Mouse (Mus musculus) cerebellum, postnatal 4 days (tissue): ENCODE results near the gene Cx3cr1.

ENCODE experiments used
- DNase-seq, 2 experiments: peaks; one replicate each; pipeline ENCODE4 v3.0.0; 2022; ENCODE audit warnings: low spot score in 2 of 2, mixed read lengths in 1 of 2

Gene Cx3cr1

DNA sequence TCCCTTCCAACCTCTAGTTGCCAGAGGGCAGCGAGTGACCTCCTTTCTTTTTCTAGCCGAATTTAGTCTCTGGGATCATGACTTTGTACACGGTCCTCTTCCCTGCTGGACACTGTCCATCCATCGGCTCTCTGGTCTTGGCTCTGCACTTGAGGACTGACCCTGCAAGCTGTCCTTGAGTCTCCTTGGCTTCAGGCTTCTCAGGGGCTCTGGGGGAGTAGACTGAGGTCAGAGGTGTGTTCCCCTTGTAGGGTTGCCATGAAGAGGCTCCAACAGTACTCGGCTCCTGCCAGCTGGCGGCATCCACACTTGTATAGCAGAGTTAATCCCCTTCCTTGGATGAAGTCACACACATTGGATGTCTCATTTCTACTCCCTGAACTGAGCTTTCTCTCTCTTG is 70.0 kb downstream of the Cx3cr1 start:
- DNase-seq, result no peak

GRCm38 (mm10) chr9:119998776-119999175 is 70.9 kb downstream of the Cx3cr1 start:
- no peak for DNase-seq

DNA sequence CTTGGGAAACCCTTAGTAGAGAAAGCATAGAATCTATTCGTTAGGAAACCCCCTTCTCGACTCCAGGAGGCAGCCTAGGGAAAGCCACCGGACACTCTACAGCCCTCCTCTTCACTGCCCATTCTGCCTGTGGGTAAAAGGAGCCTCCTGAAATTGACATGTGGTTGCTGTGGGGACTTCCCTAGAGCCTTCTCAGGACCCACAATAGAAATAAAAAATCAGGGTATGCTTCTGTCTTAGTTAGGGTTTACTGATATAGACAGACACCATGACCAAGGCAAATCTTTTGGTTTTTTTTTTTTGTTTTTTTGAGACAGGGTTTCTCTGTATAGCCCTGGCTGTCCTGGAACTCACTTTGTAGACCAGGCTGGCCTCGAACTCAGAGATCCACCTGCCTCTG is 73.6 kb downstream of the Cx3cr1 start:
- no peak for DNase-seq

DNA sequence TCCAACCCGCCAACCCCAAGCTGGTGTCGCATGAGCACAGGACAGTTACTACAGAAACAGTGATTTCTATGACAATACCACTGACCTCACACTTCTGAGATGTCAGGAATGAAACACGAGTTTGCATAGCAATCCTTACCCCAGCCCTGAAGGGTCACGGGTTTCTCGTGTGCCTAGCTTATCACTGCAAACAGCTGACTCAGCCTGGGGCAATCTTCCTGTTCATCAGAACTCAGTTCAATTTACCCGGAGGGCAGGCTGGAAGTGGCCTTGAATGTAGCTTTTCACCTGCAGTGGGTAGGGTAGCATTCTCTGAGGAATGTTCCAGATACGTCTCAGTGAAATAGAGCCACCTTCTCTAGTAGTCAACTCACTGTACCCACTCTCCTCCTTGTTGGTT is 75.5 kb downstream of the Cx3cr1 start:
- no peak for DNase-seq

- no peak for DNase-seq
Observed at GRCm38 (mm10) chr9:119993092-119993844, 76.4 kb downstream of the Cx3cr1 start.

GRCm38 (mm10) chr9:119991310-119991709 is 78.4 kb downstream of the Cx3cr1 start:
- DNase-seq, result no peak

DNA sequence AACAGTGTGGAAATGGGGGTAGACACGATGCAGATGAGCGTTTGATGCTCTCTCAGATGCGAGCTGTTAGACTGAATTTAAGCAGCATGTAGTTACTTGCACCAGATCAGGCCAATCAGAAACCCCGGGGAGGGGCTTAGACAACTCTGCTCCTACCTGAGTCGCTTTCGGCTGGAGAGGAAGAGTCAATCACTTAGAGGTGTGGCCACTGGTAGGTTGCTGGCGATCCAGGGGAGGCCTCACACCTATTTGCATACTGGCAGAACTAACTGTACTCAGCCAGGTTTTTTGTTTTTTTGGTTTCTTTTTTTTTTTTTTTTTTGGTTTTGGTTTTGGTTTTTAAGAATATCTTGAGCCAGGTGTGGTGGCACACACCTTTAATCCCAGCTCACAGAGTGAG is 81.4 kb downstream of the Cx3cr1 start:
- DNase-seq, result no peak

DNA sequence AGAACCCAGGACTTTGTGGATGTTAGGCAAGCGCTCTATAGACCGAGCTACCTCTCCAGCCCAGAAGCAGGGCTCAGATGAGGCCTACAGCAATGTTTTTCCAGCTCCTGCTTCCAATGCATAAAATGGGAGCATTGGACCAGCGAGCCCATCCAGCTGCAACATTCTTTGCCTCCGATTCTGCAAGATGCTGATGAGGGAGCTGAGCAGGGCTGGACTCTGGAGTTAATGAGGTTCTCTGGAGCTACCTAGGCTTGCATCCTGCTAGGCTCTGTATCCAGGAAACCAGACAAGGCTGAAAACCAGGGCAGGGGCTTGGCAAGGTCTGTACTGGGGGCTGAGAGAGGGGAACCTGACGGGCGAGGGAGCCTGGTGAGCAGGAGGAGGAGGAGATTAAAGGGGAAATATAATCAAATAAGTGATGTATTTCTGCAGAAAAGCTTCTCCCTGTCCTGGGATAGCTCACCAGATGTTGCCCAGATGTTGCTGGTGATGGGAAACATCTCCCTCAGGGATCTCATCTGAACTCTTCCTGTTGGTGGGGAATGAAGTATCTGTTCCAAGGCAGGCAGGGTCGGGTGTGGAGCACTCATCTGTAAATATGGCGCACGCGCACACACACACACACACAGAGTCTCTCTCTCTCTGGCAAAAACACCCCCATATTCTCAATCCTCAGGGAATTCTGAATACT is 83.7 kb downstream of the Cx3cr1 start:
- no peak for DNase-seq

DNA sequence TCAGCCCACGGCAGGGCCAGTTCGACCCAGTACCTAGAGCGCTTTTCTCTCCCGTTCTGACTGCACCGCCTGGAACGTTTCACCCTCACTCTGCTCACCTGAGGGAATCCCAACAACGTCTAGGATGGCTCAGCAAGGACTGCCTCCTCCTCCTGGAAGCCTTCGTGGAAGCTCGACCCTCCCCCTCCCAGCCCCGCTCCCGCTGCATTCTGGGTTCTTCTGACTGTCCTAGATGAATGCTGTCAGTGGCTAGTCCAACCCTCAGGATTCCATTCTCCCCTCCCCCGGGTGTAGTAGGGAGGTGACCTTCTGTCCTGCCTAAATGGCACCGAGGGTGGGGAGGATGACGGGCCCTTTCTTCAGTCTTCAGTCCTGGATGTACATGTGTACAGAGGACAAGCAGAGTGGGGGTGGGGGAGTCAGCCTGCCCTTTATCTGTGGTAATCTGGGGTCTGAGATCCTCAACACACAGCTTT is 85.1 kb downstream of the Cx3cr1 start, which contains the start of gene Csrnp1:
Gene Csrnp1 (minus strand): TSS at position 123 of the 476 bp plus-strand sequence.
- no peak for DNase-seq

DNA sequence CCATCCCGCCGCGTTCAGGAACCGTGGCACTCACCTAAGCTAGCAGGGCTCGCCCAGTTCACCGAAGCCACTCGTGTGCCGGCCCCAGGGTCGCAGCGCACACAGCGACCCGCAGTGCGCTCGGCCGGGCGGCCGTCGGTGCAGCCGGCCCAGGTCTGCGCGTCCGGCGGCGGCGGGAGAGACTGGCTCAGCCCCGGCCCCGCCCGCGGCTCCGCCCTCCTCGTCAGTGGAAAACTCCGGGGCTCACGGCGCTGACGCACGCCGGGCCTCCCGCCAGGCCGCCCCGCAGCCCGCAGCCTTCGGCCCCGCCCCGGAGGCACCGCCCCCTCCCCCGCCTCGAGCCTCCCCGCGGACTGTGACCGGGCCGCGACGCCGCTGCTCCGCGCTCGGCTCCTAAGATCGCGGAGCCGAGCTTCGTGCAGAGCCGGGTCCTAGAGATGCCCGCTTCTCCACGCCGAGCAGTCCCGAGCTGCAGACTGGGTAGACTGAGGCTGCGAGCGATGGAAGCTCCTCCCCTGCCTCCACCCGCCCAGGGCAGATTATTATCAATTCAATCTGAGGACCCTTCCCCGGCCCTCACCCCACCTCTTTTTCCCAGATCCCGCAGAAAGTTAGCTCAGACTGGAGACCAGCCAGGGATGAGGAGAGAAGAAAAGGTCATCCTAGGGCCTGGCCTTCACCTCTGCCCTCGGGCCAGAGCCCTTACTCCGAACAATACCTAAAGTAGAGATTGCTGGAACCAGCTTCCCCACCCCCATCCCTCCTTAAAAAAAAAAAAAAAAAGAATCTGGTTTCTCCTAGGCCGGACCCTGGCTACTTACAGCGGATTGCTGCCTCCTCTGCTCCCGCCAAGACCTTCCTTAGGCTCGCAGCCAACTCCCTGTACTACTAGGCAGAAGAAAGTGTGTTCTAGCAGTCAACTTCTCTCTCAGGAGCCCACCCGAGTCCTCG is 85.8 kb downstream of the Cx3cr1 start:
- DNase-seq, result peak; percentile 62 to 63

DNA sequence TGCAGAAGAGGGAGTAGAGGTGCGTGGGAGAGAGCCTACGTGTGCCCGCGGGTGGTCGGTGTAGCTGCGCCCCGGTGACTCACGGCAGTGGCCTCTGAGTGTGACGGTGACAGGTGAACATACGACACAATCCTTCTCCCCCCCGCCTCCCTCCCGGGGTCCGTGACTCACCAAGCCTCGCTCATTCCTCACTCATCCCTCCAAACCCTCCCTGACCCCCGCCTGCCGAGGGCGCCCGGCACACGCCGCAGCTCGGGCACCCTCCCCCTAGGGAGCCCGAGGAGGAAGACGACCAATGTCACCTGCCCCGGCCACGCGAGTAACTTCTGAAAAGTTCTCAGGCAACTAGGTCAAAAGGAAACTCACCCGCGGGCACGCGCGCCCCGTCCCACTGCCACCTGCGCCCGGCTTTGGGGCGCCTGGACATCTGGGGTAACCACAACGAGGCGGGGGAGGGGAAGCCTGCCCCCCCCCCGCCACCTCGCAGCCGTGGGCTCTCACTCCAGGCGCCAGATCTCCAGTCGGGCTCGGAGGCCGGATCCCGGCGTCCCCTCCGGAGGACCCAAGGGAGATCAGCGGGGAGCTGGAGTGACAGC is 86.6 kb downstream of the Cx3cr1 start:
- DNase-seq, result no peak

DNA sequence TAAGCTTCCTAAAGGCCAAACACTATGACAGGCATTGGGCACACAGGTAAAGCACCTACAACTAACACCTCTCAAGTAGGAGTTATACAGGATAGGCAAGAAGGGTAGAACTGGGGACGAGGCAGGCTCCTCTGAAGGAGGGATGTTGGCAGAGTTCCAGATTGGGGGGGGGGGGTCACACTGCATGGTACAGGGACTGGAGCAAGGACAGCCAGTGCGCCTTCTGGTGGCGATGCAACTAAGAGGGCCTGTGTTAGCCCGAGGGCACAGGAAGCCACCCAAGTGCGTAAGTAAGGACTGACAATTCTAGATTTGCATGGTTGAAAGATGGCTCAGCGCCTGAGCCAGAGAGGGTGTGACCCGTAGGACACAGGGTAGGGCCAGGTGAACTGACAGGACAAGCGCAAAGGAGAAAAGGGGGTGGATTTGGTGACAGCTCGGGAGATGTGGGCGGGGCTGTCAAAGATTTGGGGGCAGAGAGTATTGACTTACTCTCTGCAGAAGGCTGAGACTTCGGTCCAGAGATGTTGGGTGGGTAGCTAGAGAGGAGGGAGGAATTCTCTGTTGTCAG is 87.4 kb downstream of the Cx3cr1 start:
- DNase-seq, result peak in 1 of 2 experiments; percentile 46

DNA sequence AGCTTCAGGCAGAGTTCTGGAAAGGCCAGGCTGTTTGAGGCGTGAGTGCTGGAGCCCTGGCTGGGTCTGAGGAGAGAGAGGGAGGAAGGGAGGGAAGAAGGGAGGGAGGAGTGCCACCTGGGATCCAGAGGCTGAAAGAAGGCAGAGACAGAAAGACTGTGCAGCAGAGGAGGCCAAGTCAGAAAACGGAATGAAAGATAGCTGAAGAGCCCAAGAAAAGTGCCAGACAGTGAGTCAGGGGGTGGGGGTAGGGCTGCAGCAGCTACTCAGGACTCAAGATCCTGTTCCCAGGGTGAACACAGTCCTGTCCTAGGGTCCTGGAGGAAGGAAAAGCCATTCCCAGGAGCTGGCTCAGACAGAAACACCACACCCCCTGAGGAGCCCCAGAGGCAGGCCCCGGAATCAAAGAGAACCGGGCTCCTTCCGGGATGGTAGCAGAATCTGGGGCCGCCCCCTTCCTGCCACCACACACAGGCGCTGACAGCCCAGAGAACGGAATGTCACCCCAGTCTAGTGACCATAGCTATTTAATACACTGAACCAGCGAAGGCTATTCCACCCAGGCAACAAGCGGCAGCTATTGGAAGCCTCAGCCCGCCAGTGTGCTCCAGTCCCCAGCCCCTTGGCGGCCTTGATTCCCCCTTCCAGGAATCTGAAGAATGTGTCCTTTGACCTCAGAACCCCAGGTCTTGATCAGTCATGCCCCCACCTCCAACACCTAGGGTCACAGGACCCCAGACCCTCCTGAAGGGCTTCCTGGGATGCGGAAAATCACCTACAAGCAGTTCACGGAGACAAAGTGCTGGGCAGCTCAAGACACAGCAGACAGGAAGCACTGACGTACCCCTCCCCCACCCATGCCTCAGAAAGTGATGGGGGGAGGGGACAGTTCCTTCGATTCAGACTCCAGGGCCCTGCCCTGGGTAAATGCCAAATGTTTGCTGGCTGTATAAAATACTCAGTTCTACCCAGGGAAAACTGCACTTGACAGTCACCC is 88.2 kb downstream of the Cx3cr1 start:
- DNase-seq, result no peak

DNA sequence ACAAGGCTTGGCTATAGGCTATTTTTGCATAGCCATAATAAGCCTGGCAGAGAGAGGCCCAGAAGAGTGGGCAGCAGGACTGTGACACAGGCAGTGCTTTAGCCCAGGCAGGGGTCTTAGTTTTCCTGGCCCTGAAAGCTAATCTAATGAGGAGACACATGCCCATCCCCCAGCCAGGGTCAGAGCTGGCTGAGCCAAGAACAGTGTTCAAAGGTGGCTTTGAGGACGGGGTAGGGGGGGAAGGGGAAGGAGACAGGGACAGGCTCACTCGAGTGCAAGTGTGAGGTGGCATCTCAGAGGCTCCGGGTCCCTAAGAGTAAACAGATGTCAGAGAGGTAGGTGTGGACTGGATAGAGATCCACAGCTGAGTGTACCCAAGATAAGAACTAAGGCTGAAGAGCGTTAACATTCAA is 88.9 kb downstream of the Cx3cr1 start:
- DNase-seq, result no peak

DNA sequence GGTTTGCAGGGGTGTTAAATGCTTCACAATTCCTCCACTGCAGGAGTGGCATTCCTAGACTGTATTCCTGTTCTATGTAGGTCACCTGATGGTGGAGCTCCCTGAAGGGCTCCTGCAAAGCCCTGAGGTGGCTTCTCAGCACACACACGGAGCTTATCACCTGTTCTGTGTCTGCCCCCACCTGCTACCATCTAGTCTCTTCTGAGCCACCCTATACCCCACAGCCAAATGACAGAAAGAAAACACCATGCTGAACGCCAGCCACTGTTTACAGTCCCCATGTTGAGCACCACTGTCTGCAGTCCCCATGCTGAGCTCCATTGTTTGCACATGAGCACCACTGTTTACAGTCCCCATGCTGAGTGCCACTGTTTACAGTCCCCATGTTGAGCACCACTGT is 89.9 kb downstream of the Cx3cr1 start:
- DNase-seq, result no peak

DNA sequence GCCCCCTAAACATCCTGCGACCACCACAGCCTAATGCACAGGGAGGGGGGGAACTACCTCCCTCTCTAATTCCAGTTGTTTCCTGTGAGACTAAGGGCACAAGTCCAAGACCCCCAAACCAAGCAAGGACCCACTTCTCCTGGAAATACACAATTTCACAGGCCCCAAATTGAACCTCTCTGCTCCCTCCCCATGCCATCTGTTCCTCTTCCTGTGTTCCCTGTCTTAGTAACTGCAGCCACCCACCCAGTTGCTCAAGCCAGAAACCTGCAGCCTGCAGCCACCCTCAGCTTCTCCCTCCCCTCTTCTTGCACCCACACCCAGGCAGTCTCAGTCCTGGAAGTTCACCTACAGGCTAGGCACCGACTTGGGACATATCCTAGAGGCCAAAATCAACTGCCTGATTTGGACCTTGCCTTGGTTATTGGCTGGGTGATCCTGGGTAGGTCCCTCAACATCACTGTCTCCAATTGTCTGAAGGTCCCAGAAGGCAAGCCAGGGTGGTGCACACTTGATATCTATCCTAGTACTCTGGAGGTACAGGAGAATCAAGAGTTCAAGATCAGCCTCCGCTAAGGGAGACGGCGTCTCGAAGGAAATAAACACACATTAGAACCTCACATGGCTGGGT is 90.8 kb downstream of the Cx3cr1 start:
- DNase-seq, result no peak

GRCm38 (mm10) chr9:119978151-119978810 is 91.4 kb downstream of the Cx3cr1 start:
- no peak for DNase-seq

DNA sequence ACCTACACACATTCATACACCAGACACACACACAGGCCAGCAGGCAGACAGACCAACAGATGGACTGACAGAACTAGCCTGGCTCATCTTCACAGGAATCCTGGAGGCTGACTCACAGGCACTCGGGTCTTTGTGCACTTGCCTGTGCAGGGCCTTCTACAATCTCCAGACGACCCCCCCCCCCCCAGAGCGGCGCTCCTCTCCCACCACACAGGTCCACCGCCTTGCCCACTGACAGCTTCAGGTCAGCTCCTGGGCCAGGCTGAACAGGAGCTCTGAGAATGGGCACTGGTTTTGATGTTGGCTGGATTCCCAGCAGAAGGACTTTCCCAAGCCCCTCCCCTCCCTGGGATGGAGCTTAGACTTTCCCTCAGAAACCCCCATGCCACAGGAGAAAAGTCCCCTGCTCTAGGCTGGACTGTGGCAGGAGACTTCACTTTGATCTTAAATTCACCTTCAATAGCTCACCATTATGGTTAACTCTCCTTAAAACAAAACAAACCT is 92.1 kb downstream of the Cx3cr1 start:
- no peak for DNase-seq
